Mouse (Mus musculus) induced T-regulatory cell, adult 2 months (primary cell): ENCODE results near the gene Gm13279.
A peak's percentile ranks its signal among the peaks of the same experiment; 100 is the strongest.
"Not testable (repeated sequence)": the region's sequence is repeated elsewhere in the genome, so short reads cannot be mapped to it uniquely, and the experiment has no call there.

ENCODE experiments used
- DNase-seq: peaks from one replicate; pipeline ENCODE4 v3.0.0-alpha.2; 2012; ENCODE audit warnings: low read depth

The Gm13279 gene

DNA sequence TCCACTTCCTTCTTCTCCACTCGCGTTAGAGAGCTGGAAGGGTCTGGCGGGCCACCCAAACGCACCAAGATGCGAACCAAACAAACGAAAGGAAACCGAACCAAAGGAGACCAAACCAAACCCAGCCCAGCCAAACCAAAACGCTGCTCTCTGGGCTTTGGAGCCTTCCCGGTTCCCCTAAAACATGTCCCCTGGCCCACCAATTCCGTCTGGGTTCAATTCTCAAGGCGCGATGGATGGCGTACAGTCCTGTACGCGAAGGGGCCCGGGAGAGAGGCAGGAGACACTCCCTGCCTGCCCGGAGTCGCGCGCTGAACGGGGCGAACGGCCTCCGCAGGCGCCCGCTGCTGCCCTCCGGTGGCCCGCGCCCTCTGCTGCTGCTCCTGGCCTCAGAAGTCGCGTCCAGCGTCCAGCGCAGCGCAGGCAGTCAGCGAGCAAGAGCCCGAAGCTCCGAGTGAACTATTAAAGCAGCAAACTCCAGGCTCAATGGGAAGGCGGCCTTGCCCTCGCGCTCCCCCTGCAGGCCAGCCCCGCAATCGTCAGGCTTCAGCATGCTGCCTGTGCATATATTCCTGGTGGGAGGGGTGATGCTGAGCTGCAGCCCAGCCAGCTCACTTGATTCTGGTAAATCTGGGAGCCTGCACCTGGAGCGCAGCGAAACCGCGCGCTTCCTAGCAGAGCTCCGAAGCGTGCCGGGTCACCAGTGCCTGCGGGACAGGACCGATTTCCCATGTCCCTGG is 3.1 kb upstream of the Gm13279 start, which contains the start of gene Gm13275:
Gene Gm13275 (plus strand): TSS at position 552 of the 740 bp plus-strand sequence.
- not testable (repeated sequence) for DNase-seq

DNA sequence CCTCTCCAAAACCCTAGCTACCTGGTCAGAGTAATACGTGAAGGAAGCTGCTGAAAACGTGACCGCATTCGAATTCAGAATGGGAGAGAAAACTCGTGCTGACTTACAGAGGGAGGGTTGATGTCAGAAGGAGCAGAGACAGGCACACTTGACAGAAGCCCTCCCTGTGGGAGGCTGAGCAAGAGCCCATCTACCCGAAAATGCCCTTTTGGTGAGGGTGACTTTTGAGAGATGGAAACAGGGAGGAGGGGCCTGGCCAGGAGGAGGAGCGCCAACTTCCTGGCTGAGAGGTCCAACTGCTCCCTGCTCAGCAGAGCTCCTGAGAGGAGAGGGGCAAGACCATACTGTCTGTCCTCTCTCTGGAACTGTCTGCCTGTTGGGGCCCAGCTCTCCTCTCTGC is 2.2 kb downstream of the Gm13279 start, which contains the start of gene Gm13285:
Gene Gm13285 (plus strand): TSS at position 301 of the 400 bp plus-strand sequence.
- not testable (repeated sequence) for DNase-seq

DNA sequence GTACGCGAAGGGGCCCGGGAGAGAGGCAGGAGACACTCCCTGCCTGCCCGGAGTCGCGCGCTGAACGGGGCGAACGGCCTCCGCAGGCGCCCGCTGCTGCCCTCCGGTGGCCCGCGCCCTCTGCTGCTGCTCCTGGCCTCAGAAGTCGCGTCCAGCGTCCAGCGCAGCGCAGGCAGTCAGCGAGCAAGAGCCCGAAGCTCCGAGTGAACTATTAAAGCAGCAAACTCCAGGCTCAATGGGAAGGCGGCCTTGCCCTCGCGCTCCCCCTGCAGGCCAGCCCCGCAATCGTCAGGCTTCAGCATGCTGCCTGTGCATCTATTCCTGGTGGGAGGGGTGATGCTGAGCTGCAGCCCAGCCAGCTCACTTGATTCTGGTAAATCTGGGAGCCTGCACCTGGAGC is 5.8 kb downstream of the Gm13279 start, which contains the start of gene Gm13287:
Gene Gm13287 (plus strand): TSS at position 301 of the 400 bp plus-strand sequence.
- not testable (repeated sequence) for DNase-seq

DNA sequence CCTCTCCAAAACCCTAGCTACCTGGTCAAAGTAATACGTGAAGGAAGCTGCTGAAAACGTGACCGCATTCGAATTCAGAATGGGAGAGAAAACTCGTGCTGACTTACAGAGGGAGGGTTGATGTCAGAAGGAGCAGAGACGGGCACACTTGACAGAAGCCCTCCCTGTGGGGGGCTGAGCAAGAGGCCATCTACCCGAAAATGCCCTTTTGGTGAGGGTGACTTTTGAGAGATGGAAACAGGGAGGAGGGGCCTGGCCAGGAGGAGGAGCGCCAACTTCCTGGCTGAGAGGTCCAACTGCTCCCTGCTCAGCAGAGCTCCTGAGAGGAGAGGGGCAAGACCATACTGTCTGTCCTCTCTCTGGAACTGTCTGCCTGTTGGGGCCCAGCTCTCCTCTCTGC is 8.0 kb downstream of the Gm13279 start, which contains the start of gene Gm13288:
Gene Gm13288 (plus strand): TSS at position 301 of the 400 bp plus-strand sequence.
- DNase-seq = not testable (repeated sequence)

DNA sequence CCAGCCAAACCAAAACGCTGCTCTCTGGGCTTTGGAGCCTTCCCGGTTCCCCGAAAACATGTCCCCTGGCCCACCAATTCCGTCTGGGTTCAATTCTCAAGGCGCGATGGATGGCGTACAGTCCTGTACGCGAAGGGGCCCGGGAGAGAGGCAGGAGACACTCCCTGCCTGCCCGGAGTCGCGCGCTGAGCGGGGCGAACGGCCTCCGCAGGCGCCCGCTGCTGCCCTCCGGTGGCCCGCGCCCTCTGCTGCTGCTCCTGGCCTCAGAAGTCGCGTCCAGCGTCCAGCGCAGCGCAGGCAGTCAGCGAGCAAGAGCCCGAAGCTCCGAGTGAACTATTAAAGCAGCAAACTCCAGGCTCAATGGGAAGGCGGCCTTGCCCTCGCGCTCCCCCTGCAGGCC is 8.6 kb downstream of the Gm13279 start:
- not testable (repeated sequence) for DNase-seq

DNA sequence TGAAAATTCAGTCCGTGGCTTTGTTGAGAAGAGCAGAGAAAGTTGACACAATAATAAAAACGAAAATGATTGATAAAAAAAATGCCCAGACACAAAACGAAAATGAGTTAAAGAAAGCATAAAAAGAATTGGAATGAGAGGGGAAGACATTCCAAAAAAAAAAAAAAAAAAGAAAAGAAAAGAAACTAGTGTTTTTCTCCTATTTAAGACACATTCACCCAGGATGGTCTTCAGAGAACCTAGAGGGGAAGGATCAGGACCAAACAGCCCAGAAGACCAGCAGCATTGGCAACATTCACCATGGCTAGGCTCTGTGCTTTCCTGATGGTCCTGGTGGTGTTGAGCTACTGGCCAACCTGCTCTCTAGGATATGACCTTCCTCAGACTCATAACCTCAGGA is 18.7 kb downstream of the Gm13279 start, which contains the start of gene Ifna7:
Gene Ifna7 (plus strand): TSS at position 301 of the 400 bp plus-strand sequence.
- no peak for DNase-seq

DNA sequence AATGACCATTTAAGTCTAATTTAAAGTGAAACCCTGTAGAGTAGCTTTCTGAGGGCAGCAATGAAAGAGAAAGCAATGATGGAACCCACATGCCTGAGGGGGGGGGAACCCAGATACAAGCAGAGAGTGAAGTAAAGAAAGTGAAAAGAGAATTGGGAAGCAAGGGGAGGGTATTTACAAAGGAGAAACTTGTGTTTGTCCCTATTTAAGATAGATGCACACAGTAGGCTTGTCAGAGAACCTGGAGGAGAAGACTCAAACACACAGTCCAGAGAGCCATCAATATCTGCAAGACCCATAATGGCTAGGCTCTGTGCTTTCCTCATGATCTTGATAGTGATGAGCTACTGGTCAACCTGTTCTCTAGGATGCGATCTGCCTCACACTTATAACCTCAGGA is 22.5 kb downstream of the Gm13279 start, which contains the start of gene Ifna11:
Gene Ifna11 (plus strand): TSS at position 301 of the 400 bp plus-strand sequence.
- DNase-seq = no peak

DNA sequence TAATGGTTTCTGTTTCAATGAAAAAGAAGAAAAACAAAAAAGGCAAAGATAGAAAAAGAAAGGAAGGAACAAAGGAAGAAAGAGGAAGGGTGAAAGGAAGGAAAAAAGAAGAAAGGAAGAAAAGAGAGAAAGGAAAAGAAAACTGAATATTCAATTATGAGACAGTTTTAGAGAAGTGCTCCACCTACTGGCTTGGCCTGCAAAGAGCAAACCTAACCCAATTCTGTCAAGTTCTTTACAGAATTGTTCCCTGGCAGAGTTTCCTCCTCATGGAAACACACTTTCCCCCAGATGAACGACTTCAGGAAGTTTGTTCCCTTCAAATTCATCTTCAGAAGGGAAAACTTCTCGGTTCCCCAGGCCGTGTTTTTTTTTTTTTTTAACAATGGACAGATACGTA is 25.8 kb downstream of the Gm13279 start:
- peak; percentile 55 for DNase-seq

DNA sequence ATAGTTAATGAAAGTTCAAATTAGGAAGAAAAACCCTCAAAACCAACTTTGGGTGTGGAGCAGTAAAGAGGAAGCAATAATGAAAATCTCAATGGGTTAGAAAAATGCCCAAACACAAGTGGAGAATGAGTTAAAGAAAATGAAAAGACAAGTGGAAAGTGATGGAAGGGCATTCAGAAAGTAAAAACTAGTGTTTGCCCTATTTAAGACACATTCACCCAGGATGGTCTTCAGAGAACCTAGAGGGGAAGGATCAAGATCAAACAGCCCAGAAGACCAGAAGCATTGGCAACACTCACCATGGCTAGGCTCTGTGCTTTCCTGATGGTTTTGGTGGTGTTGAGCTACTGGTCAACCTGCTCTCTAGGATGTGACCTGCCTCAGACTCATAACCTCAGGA is 29.9 kb downstream of the Gm13279 start, which contains the start of gene Ifna6:
Gene Ifna6 (plus strand): TSS at position 301 of the 400 bp plus-strand sequence.
- DNase-seq = not testable (repeated sequence)

DNA sequence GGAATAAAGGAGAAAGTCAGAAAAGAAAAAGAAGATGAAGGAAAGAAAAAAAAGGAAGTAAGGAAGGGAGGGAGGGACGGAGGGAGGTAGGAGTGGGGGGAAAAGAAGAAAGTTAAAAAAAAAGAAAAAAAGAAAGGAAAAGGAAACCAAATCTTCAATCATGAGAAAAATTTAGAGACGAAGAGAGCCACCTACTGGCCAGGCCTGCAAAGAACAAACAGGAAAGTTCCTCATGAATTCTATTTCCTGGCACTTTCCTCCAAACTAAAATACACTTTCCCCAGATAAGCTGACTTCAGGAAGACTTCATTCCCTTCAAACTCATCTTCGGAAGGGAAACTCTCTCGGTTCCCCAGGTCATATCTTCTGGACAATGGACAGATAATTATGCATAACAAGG is 33.3 kb downstream of the Gm13279 start:
- DNase-seq = peak; percentile 65

DNA sequence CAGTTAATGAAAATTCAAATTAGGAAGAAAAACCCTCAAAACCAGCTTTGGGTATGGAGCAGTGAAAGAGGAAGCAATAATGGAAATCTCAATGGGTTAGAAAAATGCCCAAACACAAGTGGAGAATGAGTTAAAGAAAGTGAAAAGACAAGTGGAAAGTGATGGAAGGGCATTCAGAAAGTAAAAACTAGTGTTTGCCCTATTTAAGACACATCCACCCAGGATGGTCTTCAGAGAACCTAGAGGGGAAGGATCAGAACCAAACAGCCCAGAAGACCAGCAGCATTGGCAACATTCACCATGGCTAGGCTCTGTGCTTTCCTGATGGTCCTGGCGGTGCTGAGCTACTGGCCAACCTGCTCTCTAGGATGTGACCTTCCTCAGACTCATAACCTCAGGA is 38.0 kb downstream of the Gm13279 start, which contains the start of gene Ifna5:
Gene Ifna5 (plus strand): TSS at position 301 of the 400 bp plus-strand sequence.
- not testable (repeated sequence) for DNase-seq

DNA sequence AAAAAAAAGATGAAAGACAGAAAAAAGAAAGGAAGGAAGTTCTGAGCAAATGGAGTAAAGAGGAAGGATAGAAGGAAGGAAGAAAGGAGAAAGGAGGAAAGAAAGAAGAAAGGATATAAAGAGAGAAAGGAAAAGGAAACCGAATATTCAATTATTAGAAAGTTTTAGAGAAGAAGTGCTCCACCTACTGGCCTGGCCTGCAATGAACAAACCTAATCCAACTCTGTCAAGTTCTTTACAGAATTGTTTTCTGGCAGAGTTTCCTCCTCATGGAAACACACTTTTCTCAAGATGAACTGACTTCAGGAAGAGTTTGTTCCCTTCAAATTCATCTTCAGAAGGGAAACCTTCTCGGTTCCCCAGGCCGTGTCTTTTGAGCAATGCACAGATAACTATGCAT is 41.6 kb downstream of the Gm13279 start:
- DNase-seq = peak; percentile 57

DNA sequence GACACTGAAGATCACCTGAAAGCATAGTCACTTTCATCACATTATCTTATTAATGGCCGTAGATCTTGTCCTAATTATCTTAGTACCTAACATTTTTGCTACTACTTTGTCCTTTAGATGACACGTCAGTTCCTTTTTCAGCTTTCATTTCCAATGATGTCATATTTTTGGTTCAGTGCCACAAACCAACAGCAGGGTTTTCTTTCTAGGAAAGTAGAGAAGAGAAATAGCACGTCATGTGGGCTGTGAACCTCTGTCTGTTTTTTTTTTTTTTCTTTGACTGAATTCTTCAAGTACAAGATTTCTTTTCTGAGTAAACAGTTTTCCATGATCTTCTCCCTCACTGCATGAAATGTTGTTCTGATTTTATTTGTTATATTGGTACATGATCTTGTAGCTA is 42.9 kb downstream of the Gm13279 start:
- no peak for DNase-seq

DNA sequence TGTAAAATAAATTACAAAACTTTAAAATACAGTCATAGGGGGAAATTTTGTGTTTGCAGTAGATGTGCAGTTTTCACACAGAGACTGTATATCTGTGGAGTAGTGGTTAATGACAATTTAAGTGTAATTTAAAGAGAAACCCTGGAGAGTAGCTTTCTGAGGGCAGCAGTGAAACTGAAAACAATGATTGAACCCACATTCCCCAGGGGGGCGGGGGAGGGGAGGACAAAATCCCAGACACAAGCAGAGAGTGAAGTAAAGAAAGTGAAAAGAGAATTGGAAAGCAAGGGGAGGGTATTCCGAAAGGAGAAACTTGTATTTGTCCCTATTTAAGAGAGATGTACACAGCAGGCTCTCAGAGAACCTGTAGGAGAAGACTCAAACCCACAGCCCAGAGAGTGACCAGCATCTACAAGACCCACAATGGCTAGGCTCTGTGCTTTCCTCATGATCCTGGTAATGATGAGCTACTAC is 44.3 kb downstream of the Gm13279 start, which contains the start of gene Ifna4:
Gene Ifna4 (plus strand): TSS at position 424 of the 474 bp plus-strand sequence.
- DNase-seq = no peak

DNA sequence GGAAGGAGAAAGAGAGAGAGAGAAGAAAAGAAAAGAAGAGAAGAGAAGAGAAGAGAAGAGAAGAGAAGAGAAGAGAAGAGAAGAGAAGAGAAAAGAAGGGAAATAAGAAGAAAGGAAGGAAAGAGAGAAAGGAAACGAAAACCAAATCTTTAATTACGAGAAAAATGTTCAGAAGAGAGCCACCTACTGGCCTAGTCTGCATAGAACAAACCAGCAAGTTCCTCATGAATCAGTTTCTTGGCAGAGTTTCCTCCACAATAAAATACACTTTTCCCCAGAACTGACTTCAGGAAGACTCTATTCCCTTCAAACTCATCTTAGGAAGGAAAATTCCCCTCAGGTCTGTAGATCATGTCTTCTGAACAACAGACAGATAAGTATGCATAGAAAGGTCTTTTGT is 48.1 kb downstream of the Gm13279 start:
- peak; percentile 47 for DNase-seq
